Mouse (Mus musculus): ENCODE data around the gene Imp4.
A peak's percentile ranks its signal among the peaks of the same experiment; 100 is the strongest.
"Not testable (repeated sequence)": the region's sequence is repeated elsewhere in the genome, so short reads cannot be mapped to it uniquely, and the experiment has no call there.

Gene Imp4

GRCm38 (mm10) chr1:34439215-34439960 is at the start of gene Imp4, which contains the start of gene Ccdc115:
Imp4 (plus strand) TSS chr1:34439851.
Ccdc115 (minus strand) TSS chr1:34439672.
- DNase-seq (ENCODE audit: low spot score) = peak; percentile 97

- no peak for DNase-seq (ENCODE audit: low spot score)
These were observed 43.3 kb upstream of the Imp4 start for GRCm38 (mm10) chr1:34396321-34396720.

- DNase-seq (ENCODE audit: low spot score) = no peak
These were observed 40.3 kb upstream of the Imp4 start for GRCm38 (mm10) chr1:34399182-34399953.

- no peak for DNase-seq (ENCODE audit: low spot score)
These were observed 11.2 kb upstream of the Imp4 start for GRCm38 (mm10) chr1:34428466-34428865.

GRCm38 (mm10) chr1:34429281-34429680 is 10.4 kb upstream of the Imp4 start:
- no peak for DNase-seq (ENCODE audit: low spot score)

GRCm38 (mm10) chr1:34430981-34431380 is 8.7 kb upstream of the Imp4 start:
- DNase-seq (ENCODE audit: low spot score) = no peak

GRCm38 (mm10) chr1:34431431-34431830 is 8.2 kb upstream of the Imp4 start:
- DNase-seq (ENCODE audit: low spot score) = no peak

- DNase-seq (ENCODE audit: low spot score) = no peak
These were observed 7.3 kb upstream of the Imp4 start for GRCm38 (mm10) chr1:34432411-34432775.

- DNase-seq (ENCODE audit: low spot score) = no peak
These were observed 6.7 kb upstream of the Imp4 start for GRCm38 (mm10) chr1:34432776-34433481.

- no peak for DNase-seq (ENCODE audit: low spot score)
These were observed 5.6 kb upstream of the Imp4 start for GRCm38 (mm10) chr1:34433891-34434521.

GRCm38 (mm10) chr1:34434660-34435160 is 4.9 kb upstream of the Imp4 start:
- peak; percentile 88 for DNase-seq (ENCODE audit: low spot score)

GRCm38 (mm10) chr1:34435371-34436120 is 4.1 kb upstream of the Imp4 start:
- no peak for DNase-seq (ENCODE audit: low spot score)

GRCm38 (mm10) chr1:34436374-34436773 is 3.3 kb upstream of the Imp4 start:
- DNase-seq (ENCODE audit: low spot score) = no peak

GRCm38 (mm10) chr1:34437366-34437765 is 2.3 kb upstream of the Imp4 start:
- DNase-seq (ENCODE audit: low spot score) = not testable (repeated sequence)

GRCm38 (mm10) chr1:34438381-34439051 is 1.1 kb upstream of the Imp4 start:
- no peak for DNase-seq (ENCODE audit: low spot score)

GRCm38 (mm10) chr1:34439961-34440630 is 445 bp downstream of the Imp4 start:
- no peak for DNase-seq (ENCODE audit: low spot score)

- DNase-seq (ENCODE audit: low spot score) = no peak
These were observed 3.5 kb downstream of the Imp4 start for GRCm38 (mm10) chr1:34443124-34443523.

- no peak for DNase-seq (ENCODE audit: low spot score)
These were observed 18.8 kb downstream of the Imp4 start for GRCm38 (mm10) chr1:34458431-34458830.

- DNase-seq (ENCODE audit: low spot score) = peak; percentile 86
These were observed 19.8 kb downstream of the Imp4 start, which contains the start of gene Ptpn18 for GRCm38 (mm10) chr1:34459284-34460060. Ptpn18 (plus strand) TSS chr1:34459762.

Data from layer of hippocampus, adult 9-10 months (tissue).